Mouse (Mus musculus) urinary bladder, postnatal 36 days (tissue): ENCODE measurements around the gene Hivep2.

Experiments
- DNase-seq, 2 experiments: peaks; one replicate each; pipeline ENCODE4 v3.0.0; 2022; ENCODE audit warnings: low spot score in 2 of 2, mixed read lengths in 1 of 2

Gene Hivep2

GRCm38 (mm10) chr10:14081824-14082223, 115.9 kb downstream of the Hivep2 start:
- DNase-seq, result no peak

GRCm38 (mm10) chr10:14082275-14082674, 116.4 kb downstream of the Hivep2 start:
- no peak for DNase-seq

- DNase-seq, result no peak
Measured at GRCm38 (mm10) chr10:14085241-14085659, 119.4 kb downstream of the Hivep2 start.

- no peak for DNase-seq
Measured at GRCm38 (mm10) chr10:14085882-14086515, 120.1 kb downstream of the Hivep2 start.

- no peak for DNase-seq
Measured at GRCm38 (mm10) chr10:14087316-14087715, 121.4 kb downstream of the Hivep2 start.

GRCm38 (mm10) chr10:14089488-14089887, 123.6 kb downstream of the Hivep2 start:
- no peak for DNase-seq

- DNase-seq, result no peak
Measured at GRCm38 (mm10) chr10:14094033-14094432, 128.2 kb downstream of the Hivep2 start.

GRCm38 (mm10) chr10:14096045-14096444, 130.2 kb downstream of the Hivep2 start:
- DNase-seq, result no peak

GRCm38 (mm10) chr10:14099182-14099581, 133.3 kb downstream of the Hivep2 start:
- DNase-seq, result no peak

GRCm38 (mm10) chr10:14100041-14100440, 134.2 kb downstream of the Hivep2 start:
- no peak for DNase-seq

- DNase-seq, result no peak
Measured at GRCm38 (mm10) chr10:14100847-14101246, 135.0 kb downstream of the Hivep2 start.

- peak in 1 of 2 experiments; percentile 15 for DNase-seq
Measured at GRCm38 (mm10) chr10:14101966-14102365, 136.1 kb downstream of the Hivep2 start.

GRCm38 (mm10) chr10:14107980-14108671, 142.3 kb downstream of the Hivep2 start:
- no peak for DNase-seq

- no peak for DNase-seq
Measured at GRCm38 (mm10) chr10:14115846-14116245, 150.0 kb downstream of the Hivep2 start.

- no peak for DNase-seq
Measured at GRCm38 (mm10) chr10:14116978-14117377, 151.1 kb downstream of the Hivep2 start.

GRCm38 (mm10) chr10:14119201-14119600, 153.3 kb downstream of the Hivep2 start:
- DNase-seq, result no peak

GRCm38 (mm10) chr10:14120512-14120911, 154.6 kb downstream of the Hivep2 start:
- DNase-seq, result no peak

- DNase-seq, result no peak
Measured at GRCm38 (mm10) chr10:14127826-14128225, 162.0 kb downstream of the Hivep2 start.

- DNase-seq, result no peak
Measured at GRCm38 (mm10) chr10:14130270-14130669, 164.4 kb downstream of the Hivep2 start.

GRCm38 (mm10) chr10:14131307-14131706, 165.4 kb downstream of the Hivep2 start:
- no peak for DNase-seq

GRCm38 (mm10) chr10:14132061-14132460, 166.2 kb downstream of the Hivep2 start:
- no peak for DNase-seq

- DNase-seq, result no peak
Measured at GRCm38 (mm10) chr10:14132937-14133336, 167.1 kb downstream of the Hivep2 start.

- DNase-seq, result no peak
Measured at GRCm38 (mm10) chr10:14138663-14139062, 172.8 kb downstream of the Hivep2 start.
